Mouse (Mus musculus) lung, embryonic 14.5 days (tissue): ENCODE results near the gene Foxa2. TPM values are rescaled to one million over a fixed set of nuclear protein-coding genes. Genes with fewer than 3 reads are reported as not detected.
A peak's percentile ranks its signal among the peaks of the same experiment; 100 is the strongest.

Experiments
- ATAC-seq: fragments of 200-750 bp; cut with Nextera tagmentation; 2 replicates; pipeline ENCODE4 v1.8.0; 2017; ENCODE audit warnings: mild to moderate bottlenecking, moderate TSS enrichment, moderate library complexity; ENCODE audit not compliant: insufficient read depth
- DNase-seq: peaks from one replicate; pipeline ENCODE4 v3.0.0-alpha.2; 2015
- H3K27ac ChIP-seq: fragments of 300-500 bp; sonication (generic); 2 replicates; pipeline ENCODE4 v1.5.1; 2014; ENCODE audit warnings: low read depth, mild to moderate bottlenecking, moderate library complexity
- H3K27me3 ChIP-seq: fragments of 300-500 bp; sonication (generic); 2 replicates; pipeline ENCODE4 v1.6.1; 2014; ENCODE audit warnings: low read length, control low read depth; ENCODE audit not compliant: insufficient read depth
- H3K36me3 ChIP-seq: fragments of 300-500 bp; sonication (generic); 2 replicates; pipeline ENCODE4 v1.6.1; 2014; ENCODE audit warnings: control low read depth; ENCODE audit not compliant: insufficient read depth
- H3K4me1 ChIP-seq: fragments of 300-500 bp; sonication (generic); 2 replicates; pipeline ENCODE4 v1.6.1; 2014; ENCODE audit warnings: antibody characterized with exemption, control low read depth; ENCODE audit not compliant: insufficient read depth
- H3K4me2 ChIP-seq: fragments of 300-500 bp; sonication (generic); 2 replicates; pipeline ENCODE4 v1.6.1; 2014; ENCODE audit warnings: mild to moderate bottlenecking
- H3K4me3 ChIP-seq: fragments of 300-500 bp; sonication (generic); 2 replicates; pipeline ENCODE4 v1.5.1; 2014; ENCODE audit warnings: low read depth, low read length
- H3K9ac ChIP-seq: fragments of 300-500 bp; sonication (generic); 2 replicates; pipeline ENCODE4 v1.6.1; 2014
- H3K9me3 ChIP-seq: fragments of 300-500 bp; sonication (generic); 2 replicates; pipeline ENCODE4 v1.6.1; 2016; ENCODE audit warnings: low read depth, low read length, control low read depth
- CTCF ChIP-seq: IDR thresholded peaks from 2 replicates; pipeline ENCODE4 v1.5.1; 2016; ENCODE audit warnings: antibody characterized with exemption, low read depth
- WGBS: fragments of 180-500 bp; shearing (Covaris S2); extraction: QIAGEN DNeasy Blood & Tissue Kit; methylation state at CpG from one replicate; pipeline ENCODE4 v1.1.7; 2014; 5-methylcytosine and 5-hydroxymethylcytosine counted together
- polyA plus RNA-seq: library from polyadenylated mRNA; unstranded; fragments of >200 nt; fragmentation: Nextera tagmentation; extraction: Ambion mirVana; gene quantifications from 2 replicates; pipeline ENCODE4 v1.2.1, GENCODE M21; 2014

The Foxa2 gene
- polyA plus RNA-seq, 1 experiment from 2014 or later: 43.2 TPM

DNA sequence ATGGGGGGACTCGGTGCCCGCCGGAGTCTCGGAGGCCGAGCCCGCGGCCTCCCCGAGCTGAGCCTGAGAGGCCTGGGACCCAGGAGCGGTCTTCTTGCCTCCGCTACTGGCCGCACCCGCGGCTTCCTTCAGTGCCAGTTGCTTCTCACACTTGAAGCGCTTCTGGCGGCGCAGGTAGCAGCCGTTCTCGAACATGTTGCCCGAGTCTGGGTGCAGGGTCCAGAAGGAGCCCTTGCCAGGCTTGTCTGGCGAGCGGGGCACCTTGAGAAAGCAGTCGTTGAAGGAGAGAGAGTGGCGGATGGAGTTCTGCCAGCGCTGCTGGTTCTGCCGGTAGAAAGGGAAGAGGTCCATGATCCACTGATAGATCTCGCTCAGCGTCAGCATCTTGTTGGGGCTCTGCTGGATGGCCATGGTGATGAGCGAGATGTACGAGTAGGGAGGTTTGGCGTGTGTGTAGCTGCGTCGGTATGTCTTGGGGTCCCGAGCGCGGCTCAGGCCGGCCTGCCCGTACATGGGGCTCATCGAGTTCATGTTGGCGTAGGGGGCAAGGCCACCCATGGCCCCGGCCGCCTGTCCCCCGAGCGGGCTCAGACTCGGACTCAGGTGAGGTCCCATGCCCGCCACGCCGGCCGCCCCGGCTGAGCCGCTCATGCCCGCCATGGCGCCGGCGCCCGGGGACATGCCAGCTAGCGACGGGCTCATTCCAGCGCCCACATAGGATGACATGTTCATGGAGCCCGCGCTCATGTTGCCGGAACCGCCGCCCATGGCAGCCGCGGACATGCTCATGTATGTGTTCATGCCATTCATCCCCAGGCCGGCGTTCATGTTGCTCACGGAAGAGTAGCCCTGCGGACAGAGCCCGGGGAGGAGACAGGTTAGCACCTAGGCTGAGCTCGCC lies 2.5 kb downstream of the Foxa2 start:
- DNase-seq: no peak
- WGBS: 1% methylated on average over 71 of the region's 71 CpGs
- H3K4me2 ChIP-seq: peak overlapping the region; percentile 59
- no peaks in the 10 kb centered on the region for H3K4me1 ChIP-seq
- H3K27me3 ChIP-seq: peaks cover 99% of the 10 kb centered on the region
- no peaks in the 10 kb centered on the region for H3K9me3 ChIP-seq
- peak overlapping the region; percentile 97 for H3K27ac ChIP-seq
- no peak for TF ChIP-seq CTCF
- no peak for ATAC-seq
- peak overlapping the region; percentile 67 for H3K9ac ChIP-seq
- peak overlapping the region; percentile 51 for H3K4me3 ChIP-seq
- H3K36me3 ChIP-seq: 0 out of 2 replicates have a peak, but pooled peaks cover 15% of the 10 kb centered on the region

DNA sequence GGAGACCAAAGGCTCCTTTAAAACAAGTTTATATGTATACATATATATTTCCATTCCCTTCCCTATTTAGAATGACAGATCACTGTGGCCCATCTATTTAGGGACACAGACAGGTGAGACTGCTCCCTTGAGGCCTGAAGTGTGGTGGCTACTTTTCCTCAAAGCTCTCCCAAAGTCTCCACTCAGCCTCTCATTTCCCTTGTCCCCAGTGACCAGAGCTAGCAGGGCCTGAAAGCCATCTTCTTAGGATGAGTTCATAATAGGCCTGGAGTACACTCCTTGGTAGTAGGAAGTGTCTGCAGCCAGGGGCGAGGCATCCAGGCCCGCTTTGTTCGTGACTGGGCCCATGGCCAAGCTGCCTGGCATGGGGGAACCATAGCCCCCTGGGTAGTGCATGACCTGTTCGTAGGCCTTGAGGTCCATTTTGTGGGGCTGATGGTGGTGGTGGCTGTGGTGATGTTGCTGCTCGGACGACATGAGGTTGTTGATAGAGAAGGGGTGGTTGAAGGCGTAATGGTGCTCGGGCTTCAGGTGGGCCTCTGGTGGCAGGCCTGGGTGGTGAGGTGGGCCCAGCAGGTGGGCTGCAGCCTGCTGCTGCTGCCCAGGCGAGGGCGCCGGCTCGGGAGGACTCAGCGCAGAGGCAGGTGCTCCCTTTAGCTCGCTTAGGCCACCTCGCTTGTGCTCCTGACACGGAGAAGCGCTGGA lies 3.3 kb downstream of the Foxa2 start:
- Histone ChIP-seq H3K27ac (peak overlapping the region; percentile 97), H3K4me3 (peak overlapping the region; percentile 51), H3K9ac (peak overlapping the region; percentile 67), H3K27me3 (peaks cover 99% of the 10 kb centered on the region), H3K9me3 (no peaks in the 10 kb centered on the region), H3K36me3 (0 out of 2 replicates have a peak, but pooled peaks cover 15% of the 10 kb centered on the region), H3K4me1 (no peaks in the 10 kb centered on the region), H3K4me2 (peak overlapping the region; percentile 59)
- ATAC-seq (no peak), DNase-seq (no peak)
- WGBS: 7% methylated on average over 17 of the region's 17 CpGs
- no peak for TF ChIP-seq CTCF

DNA sequence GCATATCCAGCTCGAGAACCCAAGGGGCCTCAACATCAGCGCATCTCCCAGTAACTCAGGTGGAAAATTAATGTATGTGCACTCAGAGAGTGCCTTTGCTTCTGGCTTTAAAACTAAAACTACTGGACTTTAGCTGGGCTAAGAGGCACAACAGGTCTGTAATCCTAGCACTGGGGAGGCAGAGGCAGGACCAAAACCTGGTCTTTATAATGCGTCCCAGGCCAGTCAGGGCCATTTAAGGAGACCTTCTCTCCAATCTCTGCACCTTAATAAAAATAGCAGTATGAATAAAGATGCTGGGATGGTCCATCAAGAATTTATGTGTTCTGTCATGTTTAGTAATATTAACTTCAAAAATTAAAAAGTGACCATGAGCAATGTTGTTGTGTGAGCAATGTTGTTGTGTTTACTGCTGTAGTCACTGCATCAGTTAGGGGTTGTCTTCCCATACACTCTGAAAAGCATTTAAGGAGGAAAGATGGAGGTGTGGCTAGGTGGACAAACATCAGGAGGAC lies 4.6 kb downstream of the Foxa2 start:
- peaks cover 99% of the 10 kb centered on the region for H3K27me3 ChIP-seq
- ATAC-seq (no peak), DNase-seq (no peak)
- no peaks in the 10 kb centered on the region for H3K4me1 ChIP-seq
- H3K9ac ChIP-seq: peak overlapping the region; percentile 67
- peak overlapping the region; percentile 51 for H3K4me3 ChIP-seq
- TF ChIP-seq CTCF: no peak
- H3K36me3 ChIP-seq: 0 out of 2 replicates have a peak, but pooled peaks cover 15% of the 10 kb centered on the region
- peak overlapping the region; percentile 59 for H3K4me2 ChIP-seq
- WGBS: 20% methylated on average over 3 of the region's 3 CpGs
- peak overlapping the region; percentile 97 for H3K27ac ChIP-seq
- no peaks in the 10 kb centered on the region for H3K9me3 ChIP-seq

DNA sequence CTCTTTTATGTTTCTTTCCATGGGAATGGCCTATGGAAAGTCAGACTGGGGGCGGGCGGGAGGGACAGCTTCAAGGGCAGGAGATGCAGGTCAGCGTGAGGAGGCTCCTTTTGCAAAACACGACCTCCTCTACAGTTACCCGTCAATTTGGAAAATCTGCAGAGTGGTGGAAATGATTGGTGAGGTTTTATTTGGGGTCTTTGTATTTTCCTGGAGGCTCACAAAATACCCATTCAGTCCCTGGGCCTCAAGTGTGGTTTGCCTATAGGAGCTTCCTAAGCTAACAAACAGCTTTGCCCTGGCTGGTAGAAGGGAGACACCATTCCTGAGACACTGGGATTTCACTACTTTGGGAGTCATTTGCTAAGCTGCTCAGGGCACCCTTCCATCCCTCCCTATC lies 5.4 kb downstream of the Foxa2 start:
- Histone ChIP-seq H3K27ac (peak overlapping the region; percentile 97), H3K27me3 (peaks cover 99% of the 10 kb centered on the region), H3K4me2 (peak overlapping the region; percentile 59), H3K4me3 (peak overlapping the region; percentile 51), H3K4me1 (no peaks in the 10 kb centered on the region), H3K36me3 (0 out of 2 replicates have a peak, but pooled peaks cover 15% of the 10 kb centered on the region), H3K9ac (peak overlapping the region; percentile 67), H3K9me3 (no peaks in the 10 kb centered on the region)
- no peak for ATAC-seq
- TF ChIP-seq CTCF: no peak
- 26% methylated on average over 5 of the region's 5 CpGs for WGBS
- DNase-seq: no peak

DNA sequence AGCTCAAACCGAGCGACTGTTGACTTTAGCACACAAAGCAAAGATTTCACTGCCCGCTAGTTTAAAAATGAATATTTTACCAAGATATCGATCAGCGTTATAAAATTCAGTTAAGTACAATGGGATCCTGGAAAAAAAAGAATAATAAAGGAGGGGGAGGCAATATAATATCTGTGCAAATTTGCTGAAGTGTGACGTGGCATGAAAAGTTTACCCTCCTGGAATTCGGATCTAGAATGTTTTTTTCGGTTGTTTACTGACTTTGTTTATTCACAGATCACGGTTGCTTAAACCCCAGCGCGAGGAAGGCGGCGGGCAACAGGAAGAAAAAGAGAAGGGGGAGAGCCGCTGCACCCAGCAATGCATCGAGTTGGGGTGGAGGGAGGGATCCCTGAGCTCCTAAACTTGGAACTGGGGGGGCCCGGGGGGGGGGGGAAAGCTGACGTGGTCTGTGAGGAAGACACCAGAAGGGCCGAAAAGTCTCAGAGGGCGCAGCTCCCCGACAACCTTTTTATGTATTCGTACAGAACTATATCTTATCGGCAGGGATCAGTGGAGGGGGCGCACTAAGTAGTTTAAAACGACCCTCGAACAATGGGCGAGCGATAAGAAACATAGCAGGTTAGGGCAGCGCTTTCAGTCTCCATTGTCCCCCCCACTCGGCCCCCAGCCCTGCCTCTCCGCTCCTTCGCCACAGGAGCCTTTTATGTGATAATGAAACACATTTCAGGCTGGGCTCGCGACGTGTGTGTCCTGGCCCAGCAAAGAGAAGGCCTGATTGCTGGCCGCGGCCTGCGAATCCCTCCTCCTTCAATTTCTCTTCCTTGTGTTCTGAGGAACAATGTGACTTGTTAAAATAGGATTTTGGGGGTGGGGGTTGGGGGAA lies 6.3 kb downstream of the Foxa2 start:
- no peaks in the 10 kb centered on the region for H3K9me3 ChIP-seq
- peak overlapping the region; percentile 59 for H3K4me2 ChIP-seq
- H3K27me3 ChIP-seq: peaks cover 98% of the 10 kb centered on the region
- no peaks in the 10 kb centered on the region for H3K4me1 ChIP-seq
- peak overlapping the region; percentile 67 for H3K9ac ChIP-seq
- 0 out of 2 replicates have a peak, but pooled peaks cover 15% of the 10 kb centered on the region for H3K36me3 ChIP-seq
- DNase-seq: peak; percentile 66
- H3K27ac ChIP-seq: peak overlapping the region; percentile 97
- ATAC-seq: peak; percentile 22; the same call in 1 of the 2 replicates
- WGBS: 1% methylated on average over 37 of the region's 37 CpGs
- peak overlapping the region; percentile 51 for H3K4me3 ChIP-seq
- no peak for TF ChIP-seq CTCF
